Mouse (Mus musculus) stomach, postnatal 0 days (tissue): ENCODE data around the gene Oaf.

Source experiments
- CTCF ChIP-seq: IDR thresholded peaks from 2 replicates; pipeline ENCODE4 v1.5.1; 2016; ENCODE audit warnings: antibody characterized with exemption, low read depth, mild to moderate bottlenecking, moderate library complexity
- EP300 ChIP-seq: optimal IDR thresholded peaks from 2 replicates; pipeline ENCODE3; 2016; ENCODE audit warnings: antibody characterized with exemption

DNA sequence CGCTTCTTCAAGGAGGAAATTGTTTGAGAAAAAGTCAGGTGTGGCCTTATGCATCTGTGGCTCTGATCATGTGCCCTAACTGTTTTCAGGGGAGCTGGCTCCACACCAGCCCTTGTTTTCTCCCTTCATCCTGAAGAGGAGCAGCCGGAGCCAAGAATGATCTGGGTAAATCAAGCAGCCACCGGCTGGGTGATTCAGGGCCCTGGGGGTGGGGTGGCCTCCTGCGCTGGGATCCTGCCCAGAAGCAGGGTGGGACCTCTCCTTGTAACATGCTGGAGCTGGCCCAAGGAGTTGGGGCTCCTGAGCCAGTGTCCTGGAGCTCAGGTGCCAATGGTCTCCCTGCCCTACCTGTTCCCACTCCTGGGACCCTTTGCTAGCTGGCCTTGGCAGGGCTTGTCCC is 45.6 kb upstream of the Oaf start:
- no peak for TF ChIP-seq EP300
- TF ChIP-seq CTCF, result no peak
